Mouse (Mus musculus): Measurements from ENCODE around the gene Pik3cb. TPM values are rescaled to one million over a fixed set of nuclear protein-coding genes. Genes with fewer than 3 reads are reported as not detected.
A peak's percentile ranks its signal among the peaks of the same experiment; 100 is the strongest.

The Pik3cb gene
- polyA plus RNA-seq, 1 experiment: 1.8 TPM

GRCm38 (mm10) chr9:99152699-99153490 lies 12.5 kb upstream of the Pik3cb start:
- Histone ChIP-seq H3K4me3 (replicated peaks) (no peak overlapping the region), H3K27me3 (replicated peaks) (no peaks in the 10 kb centered on the region), H3K9me3 (no peaks in the 10 kb centered on the region), H3K36me3 (replicated peaks; ENCODE audit: low read length) (no peaks in the 10 kb centered on the region), H3K4me1 (peaks cover 22% of the 10 kb centered on the region)
- TF ChIP-seq GATA1 (IDR thresholded peaks at IDR 0.05; ENCODE audit: borderline replicate concordance, low read length) (no peak), FLI1 (IDR thresholded peaks at IDR 0.05; ENCODE audit: low read length) (no peak)

- H3K4me3 ChIP-seq (replicated peaks): no peak overlapping the region
- peaks cover 34% of the 10 kb centered on the region for H3K4me1 ChIP-seq
- TF ChIP-seq FLI1 (IDR thresholded peaks at IDR 0.05; ENCODE audit: low read length) (no peak), GATA1 (IDR thresholded peaks at IDR 0.05; ENCODE audit: borderline replicate concordance, low read length) (no peak)
- H3K36me3 ChIP-seq (replicated peaks; ENCODE audit: low read length): no peaks in the 10 kb centered on the region
- H3K27me3 ChIP-seq (replicated peaks): no peaks in the 10 kb centered on the region
- no peaks in the 10 kb centered on the region for H3K9me3 ChIP-seq
Observed at GRCm38 (mm10) chr9:99146855-99147735, 6.7 kb upstream of the Pik3cb start.

GRCm38 (mm10) chr9:99145756-99146155 lies 5.3 kb upstream of the Pik3cb start:
- Histone ChIP-seq H3K9me3 (no peaks in the 10 kb centered on the region), H3K4me1 (peaks cover 48% of the 10 kb centered on the region), H3K4me3 (replicated peaks) (no peak overlapping the region), H3K27me3 (replicated peaks) (no peaks in the 10 kb centered on the region), H3K36me3 (replicated peaks; ENCODE audit: low read length) (no peaks in the 10 kb centered on the region)
- TF ChIP-seq FLI1 (IDR thresholded peaks at IDR 0.05; ENCODE audit: low read length): no peak
- no peak for TF ChIP-seq GATA1 (IDR thresholded peaks at IDR 0.05; ENCODE audit: borderline replicate concordance, low read length)

GRCm38 (mm10) chr9:99144416-99144989 lies 4.1 kb upstream of the Pik3cb start:
- no peak overlapping the region for H3K4me3 ChIP-seq (replicated peaks)
- H3K4me1 ChIP-seq: peaks cover 50% of the 10 kb centered on the region
- no peak for TF ChIP-seq GATA1 (IDR thresholded peaks at IDR 0.05; ENCODE audit: borderline replicate concordance, low read length)
- no peak for TF ChIP-seq FLI1 (IDR thresholded peaks at IDR 0.05; ENCODE audit: low read length)
- H3K9me3 ChIP-seq: no peaks in the 10 kb centered on the region
- H3K36me3 ChIP-seq (replicated peaks; ENCODE audit: low read length): no peaks in the 10 kb centered on the region
- H3K27me3 ChIP-seq (replicated peaks): no peaks in the 10 kb centered on the region

GRCm38 (mm10) chr9:99141618-99142017 lies 1.2 kb upstream of the Pik3cb start:
- Histone ChIP-seq H3K36me3 (replicated peaks; ENCODE audit: low read length) (peaks cover 11% of the 10 kb centered on the region), H3K9me3 (no peaks in the 10 kb centered on the region), H3K4me1 (peaks cover 65% of the 10 kb centered on the region), H3K27me3 (replicated peaks) (no peaks in the 10 kb centered on the region), H3K4me3 (replicated peaks) (no peak overlapping the region)
- TF ChIP-seq FLI1 (IDR thresholded peaks at IDR 0.05; ENCODE audit: low read length): no peak
- no peak for TF ChIP-seq GATA1 (IDR thresholded peaks at IDR 0.05; ENCODE audit: borderline replicate concordance, low read length)

- Histone ChIP-seq H3K4me3 (replicated peaks) (peak overlapping the region; percentile 75), H3K4me1 (peaks cover 69% of the 10 kb centered on the region)
- TF ChIP-seq FLI1 (IDR thresholded peaks at IDR 0.05; ENCODE audit: low read length) (no peak), GATA1 (IDR thresholded peaks at IDR 0.05; ENCODE audit: borderline replicate concordance, low read length) (no peak)
Observed at GRCm38 (mm10) chr9:99141171-99141570, 750 bp upstream of the Pik3cb start.

GRCm38 (mm10) chr9:99139194-99140023 lies 1.0 kb downstream of the Pik3cb start:
- Histone ChIP-seq H3K27me3 (replicated peaks) (no peaks in the 10 kb centered on the region), H3K4me3 (replicated peaks) (peak overlapping the region; percentile 98), H3K9me3 (no peaks in the 10 kb centered on the region), H3K36me3 (replicated peaks; ENCODE audit: low read length) (peaks cover 29% of the 10 kb centered on the region), H3K4me1 (peaks cover 74% of the 10 kb centered on the region)
- TF ChIP-seq GATA1 (IDR thresholded peaks at IDR 0.05; ENCODE audit: borderline replicate concordance, low read length) (no peak), FLI1 (IDR thresholded peaks at IDR 0.05; ENCODE audit: low read length) (no peak)

More at GRCm38 (mm10) chr9:99141171-99141570, 750 bp upstream of the Pik3cb start:
- Histone ChIP-seq H3K36me3 (replicated peaks; ENCODE audit: low read length) (peaks cover 13% of the 10 kb centered on the region), H3K9me3 (no peaks in the 10 kb centered on the region), H3K27me3 (replicated peaks) (no peaks in the 10 kb centered on the region)

- Histone ChIP-seq H3K4me3 (replicated peaks) (peak overlapping the region; percentile 98), H3K27me3 (replicated peaks) (no peaks in the 10 kb centered on the region), H3K4me1 (peaks cover 76% of the 10 kb centered on the region), H3K36me3 (replicated peaks; ENCODE audit: low read length) (peaks cover 46% of the 10 kb centered on the region), H3K9me3 (no peaks in the 10 kb centered on the region)
- TF ChIP-seq GATA1 (IDR thresholded peaks at IDR 0.05; ENCODE audit: borderline replicate concordance, low read length): no peak
- no peak for TF ChIP-seq FLI1 (IDR thresholded peaks at IDR 0.05; ENCODE audit: low read length)
Observed at GRCm38 (mm10) chr9:99137301-99137700, 3.1 kb downstream of the Pik3cb start.

GRCm38 (mm10) chr9:99131951-99132470 lies 8.4 kb downstream of the Pik3cb start:
- Histone ChIP-seq H3K27me3 (replicated peaks) (no peaks in the 10 kb centered on the region), H3K4me3 (replicated peaks) (peak overlapping the region; percentile 1), H3K36me3 (replicated peaks; ENCODE audit: low read length) (peaks cover 85% of the 10 kb centered on the region), H3K9me3 (no peaks in the 10 kb centered on the region), H3K4me1 (peaks cover 97% of the 10 kb centered on the region)
- TF ChIP-seq GATA1 (IDR thresholded peaks at IDR 0.05; ENCODE audit: borderline replicate concordance, low read length): no peak
- no peak for TF ChIP-seq FLI1 (IDR thresholded peaks at IDR 0.05; ENCODE audit: low read length)
